Mouse (Mus musculus): ENCODE measurements around the gene Col8a1. TPM values are rescaled to one million over a fixed set of nuclear protein-coding genes. Genes with fewer than 3 reads are reported as not detected.
A peak's percentile ranks its signal among the peaks of the same experiment; 100 is the strongest.

The Col8a1 gene
- total RNA-seq (2021), result 1 to 10 TPM; 4.6 TPM
- long read RNA-seq, experiment 1, full-length matches to known transcripts, result 1 of 1 reads
- long read RNA-seq, experiment 1, partial matches to known transcripts, result 0 of 1 reads
- long read RNA-seq, experiment 1, other reads (novel, unspliced or antisense), result 0 of 1 reads
- long read RNA-seq, experiment 2, full-length matches to known transcripts, result 1 of 3 reads
- long read RNA-seq, experiment 2, partial matches to known transcripts, result 0 of 3 reads
- long read RNA-seq, experiment 2, other reads (novel, unspliced or antisense), result 2 of 3 reads

DNA sequence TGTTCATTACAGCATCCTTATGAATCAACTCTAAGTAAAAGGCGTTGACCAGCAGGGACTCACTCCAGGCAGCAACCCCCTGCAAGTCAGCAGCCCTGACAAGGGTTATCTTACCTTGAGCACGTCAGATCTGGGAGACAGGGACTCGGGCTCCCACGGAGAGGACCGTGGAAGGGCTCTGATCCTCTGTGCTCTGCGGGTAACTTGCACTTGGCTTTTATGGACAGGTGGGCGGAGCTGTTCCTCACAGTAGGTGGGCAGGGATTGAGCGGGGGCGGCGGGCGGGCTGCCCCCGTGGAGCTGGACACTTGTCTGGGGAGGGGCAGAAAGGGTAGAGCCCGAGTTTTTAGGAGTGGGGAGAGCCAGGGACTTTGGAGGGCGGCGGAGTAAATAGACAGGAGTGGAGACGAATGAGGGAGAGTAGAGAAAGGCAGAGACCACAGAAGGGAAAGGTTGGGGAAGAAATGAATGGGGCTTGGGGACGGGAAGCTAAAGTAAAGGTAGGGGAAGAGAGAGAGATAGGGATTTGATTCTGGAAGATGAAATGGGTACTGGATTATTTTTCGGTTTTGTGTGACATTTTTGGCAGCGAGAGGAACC is at the start of gene Col8a1:
Col8a1 (minus strand) TSS at position 212 of the 600 bp plus-strand sequence.
- DNase-seq (ENCODE audit: low spot score in 2 of 2), result no peak

DNA sequence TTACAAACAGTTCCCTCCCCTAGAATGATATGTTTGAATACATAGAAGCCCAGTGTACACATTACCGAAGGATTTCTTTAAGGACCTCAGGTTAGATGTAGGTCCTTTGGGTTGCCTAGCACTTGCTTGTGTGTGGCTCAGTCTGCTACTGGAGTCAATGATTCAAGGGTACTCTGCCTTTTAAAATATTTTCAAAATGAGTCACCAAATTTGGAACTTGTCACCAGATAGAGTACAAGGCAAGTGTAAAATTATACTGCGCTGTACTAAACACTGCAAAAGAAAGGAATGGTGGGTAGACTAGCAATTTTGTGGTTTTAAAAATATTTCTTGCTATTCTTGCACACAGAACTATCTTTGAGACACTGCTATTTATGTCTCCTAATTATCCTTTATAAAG is 47.3 kb upstream of the Col8a1 start:
- no peak for DNase-seq (ENCODE audit: low spot score in 2 of 2)

DNA sequence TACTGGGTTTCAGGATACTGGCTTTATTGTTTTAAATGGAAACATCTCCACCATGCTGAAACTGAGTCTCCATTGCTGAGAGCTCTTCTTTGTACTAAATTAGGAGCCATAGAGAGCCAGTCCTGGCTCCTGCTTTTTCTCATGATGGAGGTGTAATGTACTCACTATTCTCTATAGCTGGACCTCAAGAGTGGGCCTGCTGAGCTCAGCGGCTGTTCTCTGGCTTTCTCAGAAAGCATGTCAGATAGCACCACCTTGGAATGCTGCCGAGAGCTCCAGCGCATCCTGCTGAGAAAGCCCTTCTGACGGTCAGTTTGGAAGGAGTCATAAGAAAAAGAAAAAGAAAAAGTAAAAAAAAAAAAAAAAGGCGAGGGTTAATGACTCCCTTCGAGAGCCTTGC is 41.8 kb upstream of the Col8a1 start:
- DNase-seq (ENCODE audit: low spot score in 2 of 2), result peak in 1 of 2 experiments; percentile 28

DNA sequence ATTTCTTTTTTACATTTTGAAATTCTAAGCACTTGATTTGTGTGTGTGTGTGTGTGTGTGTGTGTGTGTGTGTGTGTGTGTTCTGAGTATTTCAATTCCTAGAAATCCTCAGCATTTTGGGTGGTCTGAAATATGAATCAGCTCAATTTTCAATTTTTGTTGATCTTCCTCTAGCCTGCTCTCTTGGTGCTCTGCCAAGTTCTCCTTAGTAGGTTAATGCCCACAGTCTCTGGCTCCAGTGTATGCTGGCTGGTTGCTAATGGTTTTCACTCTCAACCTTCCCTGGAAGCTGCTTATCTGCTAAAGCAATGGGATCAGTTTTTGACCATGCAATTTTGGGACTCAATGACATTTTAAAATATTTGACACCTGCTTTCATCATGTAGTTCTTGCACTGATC is 24.5 kb upstream of the Col8a1 start:
- DNase-seq (ENCODE audit: low spot score in 2 of 2), result no peak

DNA sequence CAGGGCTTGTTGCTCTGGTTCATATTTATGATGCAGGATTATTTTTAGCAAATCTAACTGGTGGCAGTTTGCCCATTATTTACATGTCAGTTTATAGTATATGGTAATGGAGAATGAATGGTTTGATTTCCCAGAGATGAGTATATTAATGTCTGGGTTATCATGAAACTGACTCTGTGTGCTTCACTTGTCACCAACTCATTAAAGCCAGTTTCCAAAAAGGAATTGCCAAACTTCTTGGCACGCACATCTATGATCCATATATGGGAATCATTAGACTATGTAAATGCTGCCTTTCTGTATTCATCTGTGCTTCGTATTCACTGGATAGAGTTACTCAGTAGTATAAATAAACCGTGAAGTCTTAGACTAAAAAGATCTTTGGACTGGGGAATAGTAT is 11.1 kb upstream of the Col8a1 start:
- DNase-seq (ENCODE audit: low spot score in 2 of 2), result no peak

DNA sequence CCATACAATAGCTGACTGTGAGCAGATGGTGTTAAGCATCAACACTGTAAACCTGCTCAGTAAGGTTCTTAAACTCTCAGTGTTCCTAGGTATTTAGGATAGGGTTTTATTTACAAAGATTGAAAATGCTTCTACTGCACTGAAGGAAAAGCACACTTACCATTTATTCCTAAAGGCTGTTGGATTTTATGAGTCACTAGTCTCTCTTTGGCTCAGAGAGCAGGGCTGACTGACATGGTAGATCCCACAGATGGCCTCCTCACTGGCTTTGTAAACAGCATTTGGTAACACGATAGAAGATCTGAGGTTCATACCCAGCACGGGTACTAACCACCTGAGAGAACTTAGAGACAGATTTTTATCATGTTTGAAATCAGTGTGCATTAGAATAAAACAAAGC is 5.3 kb upstream of the Col8a1 start:
- DNase-seq (ENCODE audit: low spot score in 2 of 2), result no peak

DNA sequence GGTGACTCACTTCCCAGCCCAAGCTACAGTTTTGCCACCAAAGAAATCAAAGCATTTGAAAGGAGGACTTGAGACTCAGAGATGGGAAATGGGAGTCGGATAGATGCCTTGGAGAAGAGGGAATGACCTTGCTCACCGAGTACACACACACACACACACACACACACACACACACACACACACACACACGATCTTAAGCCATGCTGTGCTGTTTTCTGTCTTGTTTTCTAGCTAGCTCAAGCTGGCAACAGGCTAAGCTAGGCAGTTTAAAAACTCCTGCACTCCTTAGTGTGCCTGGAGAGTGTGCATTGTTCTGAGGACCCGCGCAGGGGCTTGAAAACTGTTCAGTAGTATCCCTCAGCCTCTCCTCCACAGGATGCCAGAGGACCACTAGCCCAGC is 1.2 kb upstream of the Col8a1 start:
- DNase-seq (ENCODE audit: low spot score in 2 of 2), result no peak

DNA sequence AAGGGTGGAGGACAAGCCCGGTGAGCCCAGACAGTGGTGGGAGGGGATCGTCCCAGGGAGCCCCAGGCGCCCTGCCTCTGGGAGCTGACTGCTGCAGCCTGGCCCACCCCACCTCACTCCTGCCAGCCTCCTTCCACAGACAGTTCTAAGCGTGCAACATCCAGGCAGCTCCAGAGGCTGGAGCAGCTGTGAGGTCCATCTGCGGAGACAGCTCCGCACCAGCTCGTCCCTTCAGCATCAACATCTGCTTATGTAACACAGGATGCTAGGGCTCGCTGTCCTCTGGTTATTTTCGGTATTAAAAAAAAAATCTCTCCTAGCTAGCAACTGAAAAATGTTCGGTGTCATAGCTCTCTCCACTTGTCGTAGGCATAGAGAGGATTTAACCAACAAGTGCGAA is 704 bp upstream of the Col8a1 start:
- peak in 1 of 2 experiments; percentile 11 for DNase-seq (ENCODE audit: low spot score in 2 of 2)

DNA sequence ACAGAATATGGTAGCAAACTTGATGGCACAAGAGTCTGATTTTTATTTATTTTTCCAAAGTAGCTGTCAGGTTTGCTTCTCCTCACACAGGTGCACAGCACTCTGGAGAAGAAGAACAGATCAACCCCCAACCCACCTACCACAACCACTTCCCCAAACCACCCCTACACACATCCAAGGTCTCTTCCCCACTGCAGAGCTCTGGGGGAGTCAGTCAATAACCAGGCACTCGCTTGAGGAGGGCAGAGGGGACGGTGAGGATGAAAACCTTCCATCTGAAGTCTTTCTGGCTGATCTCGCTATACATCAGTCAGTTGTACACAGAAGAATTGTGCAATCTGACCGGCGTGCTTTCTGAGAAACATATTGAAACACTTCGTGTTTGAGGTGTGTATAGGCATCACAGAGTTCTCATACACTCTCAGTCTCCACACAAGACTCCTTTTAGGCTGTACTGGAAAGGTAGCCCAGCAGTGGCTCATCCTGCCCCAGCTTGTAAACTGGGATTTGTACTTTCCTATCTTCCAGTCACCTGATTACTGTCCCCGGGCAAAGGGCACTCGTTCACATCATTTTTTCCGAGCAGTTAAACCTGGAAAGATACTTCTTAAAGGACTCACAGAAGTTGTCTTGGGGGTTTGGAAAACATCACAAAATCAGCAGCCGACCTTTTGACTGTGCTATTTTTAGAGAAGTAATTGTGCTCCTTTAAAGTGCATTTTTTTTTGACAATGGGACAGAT is 827 bp downstream of the Col8a1 start:
- no peak for DNase-seq (ENCODE audit: low spot score in 2 of 2)

DNA sequence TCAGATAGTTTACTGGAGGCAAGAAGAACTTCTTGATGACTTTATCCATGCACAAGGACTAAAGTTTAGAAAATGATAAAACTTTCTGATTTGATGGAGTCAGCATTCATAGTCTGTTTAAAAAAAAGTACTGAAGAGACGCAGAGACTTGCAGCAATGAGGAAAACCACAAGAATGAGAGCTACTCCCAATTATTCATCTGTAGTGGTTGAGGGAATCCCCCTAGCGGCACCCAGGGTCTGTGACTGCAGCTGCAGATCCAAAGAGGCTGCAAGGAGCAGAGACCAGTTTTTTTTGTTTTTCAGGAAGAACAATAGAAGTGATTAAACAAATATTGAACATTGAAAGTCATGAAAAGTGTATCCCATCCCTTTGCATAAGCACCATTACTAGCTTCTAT is 4.0 kb downstream of the Col8a1 start:
- DNase-seq (ENCODE audit: low spot score in 2 of 2), result no peak

DNA sequence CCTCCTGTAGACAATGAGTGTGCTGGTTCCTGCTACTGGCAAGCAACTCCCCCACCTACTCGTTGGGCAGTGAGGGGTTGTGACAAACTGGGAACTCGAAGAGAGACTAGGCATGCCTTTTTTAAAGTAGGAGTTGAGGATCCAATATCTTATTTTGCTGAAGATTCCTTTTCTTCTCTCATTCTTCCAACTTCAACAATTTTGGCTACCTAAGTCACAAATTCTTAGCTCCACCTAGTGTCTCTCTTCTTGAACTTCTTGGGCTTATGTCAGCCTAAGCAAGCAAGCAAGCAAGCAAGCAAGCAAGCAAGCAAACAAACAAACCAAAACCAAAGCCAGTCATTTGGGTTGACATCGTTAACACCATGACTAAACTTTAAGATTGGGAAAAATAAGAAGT is 6.4 kb downstream of the Col8a1 start:
- DNase-seq (ENCODE audit: low spot score in 2 of 2), result no peak

DNA sequence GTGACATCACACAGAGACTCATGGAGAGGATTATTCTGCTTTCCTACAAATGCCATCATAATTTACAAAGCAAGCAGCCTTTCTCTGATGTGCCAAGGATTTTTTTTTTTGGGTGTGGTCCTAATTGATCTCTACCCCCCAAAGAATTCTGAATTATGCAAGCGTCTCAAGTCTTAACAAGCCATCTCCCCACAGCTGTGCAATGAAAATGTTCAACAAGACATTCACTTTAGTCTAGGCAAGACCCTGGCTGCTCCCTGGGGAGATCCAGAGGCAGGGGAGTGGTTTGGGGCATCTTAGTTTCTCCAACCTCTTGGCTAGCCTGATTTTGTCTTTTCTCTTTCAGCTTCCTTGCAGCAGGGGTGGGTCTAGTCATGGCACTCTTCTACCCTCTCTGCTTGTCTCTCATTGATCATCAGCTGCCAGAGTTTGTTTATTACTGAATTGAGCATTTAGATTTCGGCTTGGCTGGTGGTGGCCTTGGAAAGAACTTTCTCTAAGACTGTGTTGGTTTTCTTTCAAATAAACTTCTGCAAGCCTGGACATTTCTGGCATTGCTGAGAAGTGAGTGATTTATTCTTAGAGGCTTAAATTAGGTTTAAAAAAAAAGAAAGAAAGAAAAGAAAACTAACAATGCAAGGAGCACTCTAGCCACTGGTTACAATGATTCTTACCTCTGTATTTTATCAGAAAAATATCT is 7.0 kb downstream of the Col8a1 start:
- no peak for DNase-seq (ENCODE audit: low spot score in 2 of 2)

DNA sequence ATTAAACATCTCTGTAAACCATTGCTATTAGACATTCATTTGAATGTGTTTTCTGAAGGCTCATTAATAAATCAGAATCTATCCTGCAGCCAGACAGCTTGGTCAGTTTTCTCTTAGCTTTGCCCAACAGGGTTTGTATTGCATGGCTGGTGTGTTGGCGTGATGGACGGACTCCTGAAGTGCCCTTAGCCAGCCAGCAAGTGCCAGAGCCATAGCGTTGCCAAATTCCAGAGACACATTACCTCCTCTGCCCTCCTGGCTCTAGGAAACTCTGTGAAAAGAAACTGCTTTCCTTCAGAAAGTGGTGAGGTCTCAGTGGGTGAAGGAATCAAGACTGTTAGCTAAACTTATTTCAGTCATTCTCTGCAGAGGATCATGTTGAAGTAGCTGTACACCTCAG is 14.4 kb downstream of the Col8a1 start:
- no peak for DNase-seq (ENCODE audit: low spot score in 2 of 2)

DNA sequence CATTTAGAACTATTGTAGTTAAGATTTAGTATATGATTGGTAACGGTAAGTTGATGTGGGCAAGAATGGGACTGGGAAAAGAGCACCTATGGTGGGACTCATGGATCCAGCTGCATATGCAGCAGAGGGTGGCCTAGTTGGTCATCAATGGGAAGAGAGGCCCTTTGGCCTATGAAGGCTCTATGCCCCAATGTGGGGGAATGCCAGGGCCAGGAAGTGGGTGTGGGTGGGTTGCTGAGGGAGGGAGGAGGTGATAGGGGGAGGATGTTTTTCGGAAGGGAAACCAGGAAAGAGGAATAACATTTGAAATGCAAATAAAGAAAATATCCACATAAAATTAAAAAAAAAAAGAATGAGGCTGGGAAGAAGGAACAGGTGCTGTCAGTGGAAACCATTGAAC is 19.6 kb downstream of the Col8a1 start:
- DNase-seq (ENCODE audit: low spot score in 2 of 2), result no peak

DNA sequence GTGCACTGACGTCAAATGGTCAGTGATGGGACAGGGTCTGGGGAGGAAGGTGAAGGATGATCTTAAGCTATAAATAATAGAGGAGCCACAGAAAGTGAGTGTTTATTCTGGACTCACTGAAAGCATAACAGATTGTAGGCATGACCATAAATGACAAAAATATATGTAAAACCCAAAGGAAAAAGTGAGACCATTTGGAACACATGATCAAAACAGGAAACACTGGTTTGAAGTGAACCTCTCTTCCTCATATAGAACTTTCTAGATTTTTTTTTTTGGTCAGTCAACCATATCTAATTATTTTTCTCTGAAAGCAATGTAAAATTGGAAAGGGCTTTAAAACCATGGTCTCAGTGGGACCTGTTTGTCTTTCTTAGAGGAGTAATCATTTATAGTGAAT is 21.0 kb downstream of the Col8a1 start:
- DNase-seq (ENCODE audit: low spot score in 2 of 2), result no peak

DNA sequence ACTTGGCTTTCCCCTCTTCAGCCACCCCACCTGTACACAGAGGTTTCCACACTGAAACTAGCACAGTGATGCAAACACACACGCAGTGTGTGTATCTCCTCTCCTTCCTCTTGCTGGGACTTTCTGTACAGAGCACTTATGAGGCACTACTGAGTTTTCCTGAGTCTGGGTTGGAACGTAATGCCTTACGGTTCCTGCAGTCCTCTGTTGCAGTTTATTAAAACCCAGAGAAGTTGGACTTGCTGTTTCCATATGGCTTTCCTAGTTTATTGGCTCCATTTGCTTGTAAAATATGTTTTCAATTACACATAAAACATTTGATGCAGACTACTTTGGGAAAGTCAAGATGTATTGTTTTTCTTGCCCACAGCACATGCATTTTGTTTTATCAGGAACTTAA is 21.4 kb downstream of the Col8a1 start:
- no peak for DNase-seq (ENCODE audit: low spot score in 2 of 2)

DNA sequence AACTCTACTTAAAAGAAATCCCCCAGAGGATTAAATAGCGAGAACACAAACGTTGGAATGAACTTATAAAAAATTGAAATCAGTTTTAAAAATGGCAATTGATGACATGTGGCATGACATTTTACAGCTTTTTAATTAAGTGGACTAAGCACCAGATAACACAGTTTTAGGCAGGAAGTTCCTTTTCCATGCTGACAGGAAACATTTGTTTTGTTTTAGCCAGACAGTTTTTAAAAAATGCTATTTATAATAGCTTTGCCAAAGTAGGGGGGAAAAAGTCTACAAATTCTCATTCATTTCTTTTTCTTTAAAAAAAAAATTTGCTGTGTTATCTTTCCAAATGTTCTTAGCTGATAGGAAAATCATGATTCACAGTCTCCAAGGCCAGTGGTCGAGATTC is 29.6 kb downstream of the Col8a1 start:
- no peak for DNase-seq (ENCODE audit: low spot score in 2 of 2)

DNA sequence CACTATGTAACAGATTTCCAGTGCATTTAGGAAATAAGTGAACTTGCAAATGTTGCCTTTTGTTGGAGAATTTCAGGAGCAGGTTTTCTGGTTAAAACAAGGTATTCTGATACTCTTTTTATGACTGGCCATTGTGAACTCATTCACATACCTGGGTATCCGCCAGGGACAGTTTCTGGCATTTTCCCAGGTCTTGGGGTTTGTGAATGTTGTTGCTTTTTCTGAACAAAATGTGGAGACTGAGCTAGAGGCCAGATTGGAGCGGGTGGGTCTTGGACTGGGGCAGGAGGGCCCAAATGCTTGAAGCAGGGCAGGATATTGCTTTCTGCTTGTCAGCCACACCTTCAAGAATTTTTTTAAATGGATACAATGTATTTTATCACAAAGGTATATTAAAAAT is 35.6 kb downstream of the Col8a1 start:
- DNase-seq (ENCODE audit: low spot score in 2 of 2), result no peak

DNA sequence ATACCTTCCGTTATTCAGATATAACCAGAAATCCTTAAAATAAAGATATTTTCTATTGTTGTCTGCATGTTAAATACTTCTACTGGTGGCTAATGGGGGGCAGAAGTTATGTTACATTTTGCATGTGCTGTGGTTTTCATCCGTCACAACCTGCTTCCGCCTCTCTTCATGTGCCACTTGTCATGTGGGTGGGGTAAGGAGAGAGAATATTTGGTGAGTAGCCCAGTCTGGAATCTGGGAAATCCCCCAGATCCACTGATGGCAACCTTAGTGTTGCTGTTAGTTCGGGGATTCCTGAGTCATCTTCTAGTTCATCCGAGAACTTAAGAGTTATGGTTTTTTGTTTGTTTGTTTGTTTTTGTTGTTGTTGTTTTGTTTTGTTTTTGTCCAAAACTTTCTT is 55.8 kb downstream of the Col8a1 start:
- DNase-seq (ENCODE audit: low spot score in 2 of 2), result no peak

DNA sequence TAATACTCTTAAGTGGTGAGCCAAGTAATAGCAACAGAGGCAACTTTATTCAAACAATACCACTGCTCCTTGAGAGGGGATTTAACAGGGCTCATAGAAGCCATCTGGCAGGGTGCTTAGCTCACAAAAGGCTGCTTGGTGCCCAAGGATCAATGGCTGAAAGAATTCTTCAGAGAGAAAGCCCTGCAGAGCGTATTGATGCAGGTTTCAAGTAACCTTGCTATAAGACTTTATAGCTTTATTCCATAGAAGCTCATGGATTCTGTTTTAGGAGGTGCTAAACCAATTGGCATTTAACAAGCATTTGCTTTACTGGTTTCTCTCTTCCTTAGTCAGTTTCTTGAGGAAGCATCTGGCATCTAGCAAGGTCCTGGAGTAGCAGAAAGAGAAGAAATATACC is 59.8 kb downstream of the Col8a1 start:
- DNase-seq (ENCODE audit: low spot score in 2 of 2), result no peak

DNA sequence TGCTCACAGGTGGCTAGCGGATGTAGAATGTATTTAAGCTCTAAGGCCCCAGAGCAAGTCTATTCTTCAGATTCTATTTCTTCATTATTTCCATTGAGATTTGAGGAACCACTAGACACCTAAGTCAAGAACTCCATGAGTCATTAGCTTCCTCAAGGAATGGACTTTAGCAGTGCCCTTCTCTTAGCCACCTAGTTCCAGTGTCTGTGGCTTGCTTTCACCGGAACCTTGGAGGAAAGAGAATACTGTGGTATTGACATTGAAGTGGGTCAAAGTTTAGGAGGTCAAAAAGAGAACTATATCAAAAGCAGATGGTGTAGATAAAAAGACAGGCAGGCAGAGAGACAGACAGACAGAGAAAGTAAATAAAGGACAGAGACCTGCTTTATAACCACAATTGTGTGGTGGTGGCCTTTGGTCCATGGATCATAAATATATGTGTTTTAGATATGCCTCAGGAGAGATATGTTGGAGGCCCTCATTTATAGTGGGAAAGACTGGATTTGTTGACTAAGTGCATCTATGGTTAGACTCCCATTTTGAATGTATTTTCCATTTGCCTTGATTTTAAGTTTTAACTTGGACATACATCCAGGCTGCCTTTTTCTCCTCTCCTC is 60.5 kb downstream of the Col8a1 start:
- no peak for DNase-seq (ENCODE audit: low spot score in 2 of 2)
